Mouse (Mus musculus) ES-E14 (cell line): ENCODE results near the gene Cldn5. TPM values are rescaled to one million over a fixed set of nuclear protein-coding genes. Genes with fewer than 3 reads are reported as not detected.

Experiments
- DNase-seq: peaks from one replicate; pipeline ENCODE4 v3.0.0-alpha.2; 2013; ENCODE audit warnings: low read depth, low spot score
- H3K27ac ChIP-seq: 2 replicates; pipeline ENCODE4 v1.5.1; 2012; ENCODE audit warnings: low read depth, mild to moderate bottlenecking, low read length, moderate library complexity, mixed read lengths; ENCODE audit not compliant: poor library complexity, insufficient read depth, severe bottlenecking
- H3K36me3 ChIP-seq: 2 replicates; pipeline ENCODE4 v1.6.1; 2012; ENCODE audit warnings: mild to moderate bottlenecking, low read length, moderate library complexity, mixed read lengths; ENCODE audit not compliant: control insufficient read depth, poor library complexity, insufficient read depth, severe bottlenecking
- H3K4me1 ChIP-seq, 2 experiments: fragments of 150-350 bp in 1 of 2; sonication (generic) in 1 of 2; 2 replicates each; pipeline ENCODE4 v1.6.1; 2012; ENCODE audit warnings: low read length in 2 of 2, mild to moderate bottlenecking in 1 of 2, mixed read lengths in 1 of 2; ENCODE audit not compliant: control insufficient read depth in 2 of 2, insufficient read depth in 2 of 2, poor library complexity in 1 of 2
- H3K4me3 ChIP-seq, 2 experiments: fragments of 150-350 bp in 1 of 2; sonication (generic) in 1 of 2; 2 replicates each; pipeline ENCODE4 v1.5.1; 2012; ENCODE audit warnings: low read length in 2 of 2, low read depth in 1 of 2, mild to moderate bottlenecking in 1 of 2, mixed read lengths in 1 of 2; ENCODE audit not compliant: insufficient read depth in 1 of 2, poor library complexity in 1 of 2, severe bottlenecking in 1 of 2
- H3K9ac ChIP-seq: 2 replicates; pipeline ENCODE4 v1.6.1; 2012; ENCODE audit warnings: low read depth, mild to moderate bottlenecking, low read length, mixed read lengths; ENCODE audit not compliant: poor library complexity, insufficient read depth, severe bottlenecking
- H3K9me3 ChIP-seq: fragments of 150-350 bp; sonication (generic); 2 replicates; pipeline ENCODE4 v1.6.1; 2012; ENCODE audit warnings: low read depth, mild to moderate bottlenecking, low read length; ENCODE audit not compliant: control insufficient read depth, insufficient read depth
- CHD2 ChIP-seq: IDR thresholded peaks from 2 replicates; pipeline ENCODE4 v1.6.1; 2014; ENCODE audit warnings: mild to moderate bottlenecking, low read depth, low read length, inconsistent platforms
- HCFC1 ChIP-seq: IDR thresholded peaks from 2 replicates; pipeline ENCODE4 v1.6.1; 2012; ENCODE audit warnings: low read length, inconsistent platforms, borderline replicate concordance; ENCODE audit not compliant: insufficient read depth
- MAFK ChIP-seq: IDR thresholded peaks from 2 replicates; pipeline ENCODE4 v1.6.1; 2014; ENCODE audit warnings: mild to moderate bottlenecking, low read depth, low read length, inconsistent platforms; ENCODE audit not compliant: insufficient read depth
- ZC3H11A ChIP-seq: IDR thresholded peaks from 2 replicates; pipeline ENCODE4 v1.6.1; 2012; ENCODE audit warnings: low read depth, mild to moderate bottlenecking, inconsistent platforms, low read length, borderline replicate concordance
- ZNF384 ChIP-seq: IDR thresholded peaks from 2 replicates; pipeline ENCODE4 v1.6.1; 2012; ENCODE audit warnings: low read depth, low read length, inconsistent platforms
- in situ Hi-C, 2 experiments: fragments of 600-800 bp; cut with MboI; formaldehyde crosslinking; loops; one replicate each; pipeline ENCODE4 v1.15.1; 2025; ENCODE audit warnings: low sequenced_read_pairs in 2 of 2, inconsistent platforms in 1 of 2; ENCODE audit not compliant: unreplicated experiment in 2 of 2
- total RNA-seq: library from RNA; depleted of rRNA; stranded (reverse); fragments of 300-350 nt; gene quantifications from 2 replicates; pipeline ENCODE4 v1.2.3, GENCODE M21; 2012

The Cldn5 gene
- total RNA-seq, 1 experiment: 2.5 TPM

DNA sequence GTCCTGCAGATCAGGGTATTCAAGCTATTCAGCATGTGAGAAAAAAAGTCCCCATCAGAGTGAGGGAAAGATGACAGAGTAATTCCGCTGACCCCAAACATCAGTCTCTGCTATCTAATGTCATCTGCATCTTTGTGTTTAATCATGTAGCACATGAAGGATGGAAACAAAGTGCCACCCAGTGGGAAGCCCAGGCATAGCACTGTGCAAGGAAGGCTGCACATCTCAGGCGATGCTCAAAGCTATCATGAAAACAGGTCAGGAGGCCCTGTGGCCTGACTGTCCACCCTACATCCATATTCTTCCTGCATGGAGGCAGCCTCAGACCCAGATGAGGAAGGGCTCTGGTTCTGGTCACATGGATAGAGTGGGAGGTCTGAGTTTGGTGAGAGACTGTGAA, 22.2 kb downstream of the Cldn5 start:
- Histone ChIP-seq H3K4me1 (no peaks in the 10 kb centered on the region), H3K36me3 (peaks cover 50% of the 10 kb centered on the region), H3K9me3 (no peaks in the 10 kb centered on the region), H3K9ac (no peak overlapping the region), H3K4me3 (no peak overlapping the region), H3K27ac (no peak overlapping the region)
- in situ Hi-C loops: loop anchor here (10.0 kb wide), 1 partner anchor 104 kb away; no protein-coding TSS in a partner anchor
- no peak for TF ChIP-seq CHD2
- 0 out of 2 replicates have a peak, but pooled peaks have one; percentile 46 for TF ChIP-seq ZC3H11A
- TF ChIP-seq ZNF384: no peak
- DNase-seq: no peak

DNA sequence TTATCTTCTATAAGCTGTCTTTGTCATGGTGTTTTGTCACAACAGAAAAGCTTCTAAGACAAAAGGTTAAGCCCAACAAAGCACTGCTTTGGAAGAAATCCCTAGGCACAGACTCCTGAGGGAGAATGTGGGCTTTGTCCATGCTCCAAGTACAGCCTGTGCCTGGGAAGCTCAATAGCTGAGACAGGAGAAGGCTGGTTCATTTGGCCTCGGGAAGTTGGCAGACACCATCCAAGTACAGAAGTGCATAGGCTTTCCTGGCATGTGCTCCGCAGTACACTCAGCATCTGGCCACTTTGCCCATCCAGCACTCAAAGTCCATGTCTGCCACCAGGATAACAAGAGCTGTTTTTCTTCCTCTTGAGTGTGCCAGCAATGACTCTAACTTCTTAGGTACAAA, 29.1 kb downstream of the Cldn5 start:
- H3K4me3 ChIP-seq: no peak overlapping the region
- DNase-seq: no peak
- H3K4me1 ChIP-seq: no peaks in the 10 kb centered on the region
- in situ Hi-C loops: no loop called here
- H3K36me3 ChIP-seq: peaks cover 26% of the 10 kb centered on the region
- no peak overlapping the region for H3K27ac ChIP-seq
- no peak for TF ChIP-seq ZNF384
- no peak for TF ChIP-seq MAFK
- TF ChIP-seq ZC3H11A: no peak
- TF ChIP-seq CHD2: no peak
- no peak for TF ChIP-seq HCFC1
- no peaks in the 10 kb centered on the region for H3K9me3 ChIP-seq
- H3K9ac ChIP-seq: no peak overlapping the region

DNA sequence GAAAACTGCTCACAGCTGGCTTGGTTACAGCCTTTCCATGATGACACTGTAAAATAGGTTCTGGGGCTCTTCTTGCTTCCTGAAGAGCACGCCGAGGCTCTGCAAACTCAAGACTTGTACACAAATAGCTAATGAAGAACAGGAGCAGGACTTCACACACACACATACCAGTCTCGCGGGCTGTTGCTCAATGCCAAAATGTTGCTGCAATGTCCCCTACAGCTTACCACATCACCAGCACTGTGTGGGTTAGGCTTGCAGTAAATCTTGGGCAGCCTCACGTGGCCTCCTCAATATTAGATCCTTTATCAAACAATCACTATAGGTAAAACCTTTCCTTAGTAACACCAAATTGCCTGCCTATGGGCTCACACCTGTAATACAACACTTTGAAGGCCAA, 32.4 kb downstream of the Cldn5 start:
- Histone ChIP-seq H3K36me3 (peaks cover 23% of the 10 kb centered on the region), H3K27ac (no peak overlapping the region), H3K9me3 (no peaks in the 10 kb centered on the region), H3K4me3 (no peak overlapping the region), H3K9ac (no peak overlapping the region), H3K4me1 (peaks cover 0 to 3% of the 10 kb centered on the region in 2 experiments; a peak in 1 of 4 replicates)
- DNase-seq: no peak
- no peak for TF ChIP-seq CHD2
- TF ChIP-seq MAFK: no peak
- no peak for TF ChIP-seq ZC3H11A
- no peak for TF ChIP-seq HCFC1
- TF ChIP-seq ZNF384: no peak
- in situ Hi-C loops: no loop called here

DNA sequence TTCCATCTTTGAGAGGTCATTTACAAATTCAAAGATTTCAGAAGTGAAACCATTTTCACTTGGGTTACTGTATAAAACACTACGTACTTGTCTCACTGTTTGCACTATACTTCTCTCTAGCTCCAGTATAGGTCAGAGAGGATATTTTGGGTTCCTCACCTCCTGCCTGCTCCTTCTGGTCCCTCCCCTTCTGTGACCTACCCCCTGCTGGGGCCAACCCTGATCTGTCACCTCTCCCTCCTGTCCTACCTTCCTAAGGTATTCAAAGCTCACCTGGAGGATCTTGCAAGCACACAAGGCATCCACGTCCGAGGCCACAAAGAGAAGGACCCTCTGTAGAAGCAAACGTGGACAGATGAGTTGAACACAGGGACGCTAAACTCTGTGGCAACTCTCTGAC, 34.4 kb downstream of the Cldn5 start:
- Histone ChIP-seq H3K36me3 (peaks cover 19% of the 10 kb centered on the region), H3K4me1 (peaks cover 0 to 3% of the 10 kb centered on the region in 2 experiments; a peak in 1 of 4 replicates), H3K4me3 (peak overlapping the region; percentile 83 to 87), H3K27ac (no peak overlapping the region), H3K9ac (peak overlapping the region; percentile 95), H3K9me3 (no peaks in the 10 kb centered on the region)
- in situ Hi-C loops: no loop called here
- no peak for TF ChIP-seq CHD2
- TF ChIP-seq HCFC1: no peak
- no peak for TF ChIP-seq ZNF384
- TF ChIP-seq MAFK: no peak
- TF ChIP-seq ZC3H11A: no peak
- DNase-seq: peak; percentile 34
